Mouse (Mus musculus) lung, embryonic 14.5 days (tissue): ENCODE data around the gene Glud1. TPM values are rescaled to one million over a fixed set of nuclear protein-coding genes. Genes with fewer than 3 reads are reported as not detected.
A peak's percentile ranks its signal among the peaks of the same experiment; 100 is the strongest.

Experiments used
- ATAC-seq: fragments of 200-750 bp; cut with Nextera tagmentation; 2 replicates; pipeline ENCODE4 v1.8.0; 2017; ENCODE audit warnings: mild to moderate bottlenecking, moderate TSS enrichment, moderate library complexity; ENCODE audit not compliant: insufficient read depth
- DNase-seq: peaks from one replicate; pipeline ENCODE4 v3.0.0-alpha.2; 2015
- H3K27ac ChIP-seq: fragments of 300-500 bp; sonication (generic); 2 replicates; pipeline ENCODE4 v1.5.1; 2014; ENCODE audit warnings: low read depth, mild to moderate bottlenecking, moderate library complexity
- H3K27me3 ChIP-seq: fragments of 300-500 bp; sonication (generic); 2 replicates; pipeline ENCODE4 v1.6.1; 2014; ENCODE audit warnings: low read length, control low read depth; ENCODE audit not compliant: insufficient read depth
- H3K36me3 ChIP-seq: fragments of 300-500 bp; sonication (generic); 2 replicates; pipeline ENCODE4 v1.6.1; 2014; ENCODE audit warnings: control low read depth; ENCODE audit not compliant: insufficient read depth
- H3K4me1 ChIP-seq: fragments of 300-500 bp; sonication (generic); 2 replicates; pipeline ENCODE4 v1.6.1; 2014; ENCODE audit warnings: antibody characterized with exemption, control low read depth; ENCODE audit not compliant: insufficient read depth
- H3K4me2 ChIP-seq: fragments of 300-500 bp; sonication (generic); 2 replicates; pipeline ENCODE4 v1.6.1; 2014; ENCODE audit warnings: mild to moderate bottlenecking
- H3K4me3 ChIP-seq: fragments of 300-500 bp; sonication (generic); 2 replicates; pipeline ENCODE4 v1.5.1; 2014; ENCODE audit warnings: low read depth, low read length
- H3K9ac ChIP-seq: fragments of 300-500 bp; sonication (generic); 2 replicates; pipeline ENCODE4 v1.6.1; 2014
- H3K9me3 ChIP-seq: fragments of 300-500 bp; sonication (generic); 2 replicates; pipeline ENCODE4 v1.6.1; 2016; ENCODE audit warnings: low read depth, low read length, control low read depth
- CTCF ChIP-seq: IDR thresholded peaks from 2 replicates; pipeline ENCODE4 v1.5.1; 2016; ENCODE audit warnings: antibody characterized with exemption, low read depth
- WGBS: fragments of 180-500 bp; shearing (Covaris S2); extraction: QIAGEN DNeasy Blood & Tissue Kit; methylation state at CpG from one replicate; pipeline ENCODE4 v1.1.7; 2014; 5-methylcytosine and 5-hydroxymethylcytosine counted together
- polyA plus RNA-seq: library from polyadenylated mRNA; unstranded; fragments of >200 nt; fragmentation: Nextera tagmentation; extraction: Ambion mirVana; gene quantifications from 2 replicates; pipeline ENCODE4 v1.2.1, GENCODE M21; 2014

Gene Glud1
- polyA plus RNA-seq, 1 experiment from 2014 or later: 84.2 TPM

GRCm38 (mm10) chr14:34297634-34298033, 12.9 kb upstream of the Glud1 start:
- no peak overlapping the region for H3K27ac ChIP-seq
- no peaks in the 10 kb centered on the region for H3K36me3 ChIP-seq
- H3K4me2 ChIP-seq: no peak overlapping the region
- 39% methylated on average over 2 of the region's 2 CpGs for WGBS
- DNase-seq (no peak), ATAC-seq (no peak)
- no peaks in the 10 kb centered on the region for H3K9me3 ChIP-seq
- H3K4me3 ChIP-seq: no peak overlapping the region
- no peak for TF ChIP-seq CTCF
- no peaks in the 10 kb centered on the region for H3K27me3 ChIP-seq
- H3K9ac ChIP-seq: no peak overlapping the region
- no peaks in the 10 kb centered on the region for H3K4me1 ChIP-seq

GRCm38 (mm10) chr14:34298871-34299700, 11.4 kb upstream of the Glud1 start:
- DNase-seq: peak; percentile 29
- H3K4me1 ChIP-seq: no peaks in the 10 kb centered on the region
- ATAC-seq: no peak
- no peaks in the 10 kb centered on the region for H3K9me3 ChIP-seq
- no peaks in the 10 kb centered on the region for H3K27me3 ChIP-seq
- H3K36me3 ChIP-seq: no peaks in the 10 kb centered on the region
- H3K9ac ChIP-seq: no peak overlapping the region
- H3K4me3 ChIP-seq: no peak overlapping the region
- no peak for TF ChIP-seq CTCF
- 43% methylated on average over 11 of the region's 11 CpGs for WGBS
- H3K27ac ChIP-seq: no peak overlapping the region
- no peak overlapping the region for H3K4me2 ChIP-seq

DNA sequence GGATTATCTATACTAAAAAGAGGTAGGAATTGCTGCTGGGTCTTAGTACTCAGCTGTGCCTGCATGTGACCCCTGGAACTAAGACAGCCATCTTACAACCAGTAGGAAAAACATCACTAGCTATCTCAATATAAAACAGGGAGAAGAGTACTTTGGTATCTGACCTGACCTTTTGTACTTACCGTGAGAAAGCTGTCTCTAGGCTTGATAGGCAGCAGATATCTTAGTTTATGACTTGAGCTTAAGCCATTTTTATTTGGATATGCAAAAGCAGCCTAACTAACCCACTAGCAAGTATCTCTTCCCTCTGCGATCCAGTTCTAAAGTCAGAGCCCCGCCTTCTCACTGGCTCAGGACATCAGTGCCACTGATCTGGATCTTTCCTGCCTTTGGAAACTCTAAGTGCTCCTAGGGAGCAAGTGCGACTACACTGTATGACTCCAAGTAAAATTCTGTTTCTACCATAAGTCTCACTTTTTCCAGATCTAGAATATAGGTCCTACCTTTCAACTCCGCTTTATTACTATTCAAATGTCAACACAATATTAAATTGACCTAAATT, 7.8 kb upstream of the Glud1 start:
- no peak overlapping the region for H3K4me2 ChIP-seq
- no peak overlapping the region for H3K4me3 ChIP-seq
- no peak overlapping the region for H3K27ac ChIP-seq
- H3K4me1 ChIP-seq: no peaks in the 10 kb centered on the region
- DNase-seq: no peak
- H3K27me3 ChIP-seq: no peaks in the 10 kb centered on the region
- no peak for ATAC-seq
- 79% methylated on average over 5 of the region's 5 CpGs for WGBS
- no peaks in the 10 kb centered on the region for H3K36me3 ChIP-seq
- TF ChIP-seq CTCF: no peak
- H3K9ac ChIP-seq: no peak overlapping the region
- no peaks in the 10 kb centered on the region for H3K9me3 ChIP-seq

DNA sequence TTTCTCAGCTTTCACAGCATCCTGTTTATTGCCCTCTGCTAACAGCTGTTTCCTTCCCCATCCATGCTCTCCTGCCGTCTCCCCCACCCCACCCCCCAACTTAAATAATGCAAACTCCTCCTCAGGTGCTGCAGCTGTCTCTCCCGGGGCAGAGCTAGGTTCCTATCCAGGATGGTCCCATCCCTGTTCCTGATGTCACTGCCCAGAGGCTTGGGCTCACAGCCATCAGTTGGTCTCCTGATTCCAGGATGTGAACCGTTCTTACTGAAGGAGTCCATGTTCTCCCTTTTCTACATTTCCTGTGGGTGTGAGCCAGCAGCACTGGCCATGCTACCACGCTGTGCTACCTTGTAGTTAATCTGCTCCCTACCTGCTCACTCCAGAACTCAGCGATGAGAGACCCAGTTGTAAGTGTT, 7.3 kb upstream of the Glud1 start:
- no peak overlapping the region for H3K9ac ChIP-seq
- H3K27ac ChIP-seq: no peak overlapping the region
- H3K4me1 ChIP-seq: no peaks in the 10 kb centered on the region
- ATAC-seq (no peak), DNase-seq (no peak)
- H3K4me3 ChIP-seq: no peak overlapping the region
- WGBS: 30% methylated on average over 5 of the region's 5 CpGs
- TF ChIP-seq CTCF: no peak
- no peaks in the 10 kb centered on the region for H3K27me3 ChIP-seq
- no peaks in the 10 kb centered on the region for H3K9me3 ChIP-seq
- no peaks in the 10 kb centered on the region for H3K36me3 ChIP-seq
- no peak overlapping the region for H3K4me2 ChIP-seq

DNA sequence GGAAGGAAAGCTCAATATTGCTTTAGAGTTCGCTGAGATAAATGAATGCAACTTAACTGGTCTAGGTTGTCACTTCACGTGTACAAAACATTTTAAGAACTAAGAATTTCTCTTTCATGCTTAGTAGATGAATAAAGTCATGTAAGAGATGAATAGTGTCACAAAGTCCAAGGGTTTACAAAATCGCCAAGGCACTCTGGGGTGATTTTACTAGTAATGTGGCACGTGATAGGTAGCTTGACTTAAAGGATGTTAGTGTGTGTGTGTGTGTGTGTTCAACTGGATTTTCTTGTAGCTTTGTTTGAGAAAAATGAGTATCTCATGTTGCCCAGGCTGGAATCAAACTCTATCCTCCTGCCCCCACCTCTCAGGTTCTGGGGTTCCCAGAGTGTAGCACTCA, 1.3 kb upstream of the Glud1 start:
- H3K4me3 ChIP-seq: peak overlapping the region; percentile 87; the same call in 1 of the 2 replicates
- H3K9me3 ChIP-seq: no peaks in the 10 kb centered on the region
- DNase-seq: peak; percentile 4
- H3K4me2 ChIP-seq: peak overlapping the region; percentile 72
- H3K4me1 ChIP-seq: no peaks in the 10 kb centered on the region
- H3K36me3 ChIP-seq: no peaks in the 10 kb centered on the region
- 80% methylated on average over 4 of the region's 4 CpGs for WGBS
- TF ChIP-seq CTCF: no peak
- ATAC-seq: no peak
- no peaks in the 10 kb centered on the region for H3K27me3 ChIP-seq
- H3K27ac ChIP-seq: no peak overlapping the region
- H3K9ac ChIP-seq: no peak overlapping the region

- Histone ChIP-seq H3K27ac (peak overlapping the region; percentile 96), H3K4me3 (peak overlapping the region; percentile 87), H3K9ac (peak overlapping the region; percentile 83), H3K4me1 (no peaks in the 10 kb centered on the region), H3K27me3 (no peaks in the 10 kb centered on the region), H3K9me3 (no peaks in the 10 kb centered on the region), H3K4me2 (peak overlapping the region; percentile 72), H3K36me3 (no peaks in the 10 kb centered on the region)
- no peak for TF ChIP-seq CTCF
- ATAC-seq: no peak
- DNase-seq: no peak
- 8% methylated on average over 5 of the region's 5 CpGs for WGBS
Measured at GRCm38 (mm10) chr14:34309907-34310233, 657 bp upstream of the Glud1 start.

GRCm38 (mm10) chr14:34311021-34311631, 599 bp downstream of the Glud1 start:
- no peak for TF ChIP-seq CTCF
- Histone ChIP-seq H3K4me2 (peak overlapping the region; percentile 72), H3K9me3 (no peaks in the 10 kb centered on the region), H3K4me1 (no peaks in the 10 kb centered on the region), H3K36me3 (no peaks in the 10 kb centered on the region), H3K9ac (peak overlapping the region; percentile 83), H3K27ac (peak overlapping the region; percentile 96), H3K27me3 (no peaks in the 10 kb centered on the region), H3K4me3 (peak overlapping the region; percentile 87)
- WGBS: under 1% methylated on average over 41 of the region's 47 CpGs
- DNase-seq (peak; percentile 55), ATAC-seq (peak; percentile 26)
